Mouse (Mus musculus) MEL (cell line): ENCODE measurements around the gene Sh3glb2. TPM values are rescaled to one million over a fixed set of nuclear protein-coding genes. Genes with fewer than 3 reads are reported as not detected.

ENCODE experiments used
- DNase-seq: peaks from one replicate; pipeline ENCODE4 v3.0.0; 2011; ENCODE audit warnings: low read depth, low spot score
- H3K27ac ChIP-seq: 2 replicates; pipeline ENCODE4 v1.5.1; 2012; ENCODE audit warnings: low read depth, mild to moderate bottlenecking, control low read depth, low read length, moderate library complexity; ENCODE audit not compliant: control insufficient read depth
- H3K27me3 ChIP-seq, 2 experiments: fragments of 150-350 bp in 1 of 2; sonication (generic) in 1 of 2; 2 replicates each; pipeline ENCODE4 v1.6.1; 2012; ENCODE audit warnings: low read length in 2 of 2, mild to moderate bottlenecking in 2 of 2, improper control_type of control experiment in 1 of 2, moderate library complexity in 1 of 2; ENCODE audit not compliant: insufficient read depth in 2 of 2, control insufficient read depth in 1 of 2
- H3K36me3 ChIP-seq, 2 experiments: 2 replicates each; pipeline ENCODE4 v1.6.1; 2012 to 2014; ENCODE audit warnings: low read length in 2 of 2, improper control_type of control experiment in 1 of 2, inconsistent platforms in 1 of 2, mild to moderate bottlenecking in 1 of 2; ENCODE audit not compliant: insufficient read depth in 2 of 2, control insufficient read depth in 1 of 2
- H3K4me1 ChIP-seq, 2 experiments: fragments of 150-350 bp in 1 of 2; sonication (generic) in 1 of 2; 2 replicates each; pipeline ENCODE4 v1.6.1; 2012; ENCODE audit warnings: low read length in 2 of 2, improper control_type of control experiment in 1 of 2, mild to moderate bottlenecking in 1 of 2; ENCODE audit not compliant: insufficient read depth in 2 of 2, control insufficient read depth in 1 of 2
- H3K4me3 ChIP-seq, 2 experiments: fragments of 150-350 bp in 1 of 2; sonication (generic) in 1 of 2; 2 replicates each; pipeline ENCODE4 v1.5.1; 2012; ENCODE audit warnings: low read depth in 2 of 2, low read length in 2 of 2, mild to moderate bottlenecking in 2 of 2, moderate library complexity in 2 of 2, control low read depth in 1 of 2, improper control_type of control experiment in 1 of 2; ENCODE audit not compliant: control insufficient read depth in 1 of 2, insufficient read depth in 1 of 2
- H3K79me2 ChIP-seq: 2 replicates; pipeline ENCODE4 v1.6.1; 2012; ENCODE audit warnings: mild to moderate bottlenecking, low read length, moderate library complexity; ENCODE audit not compliant: control insufficient read depth, poor library complexity, insufficient read depth
- H3K9ac ChIP-seq: 2 replicates; pipeline ENCODE4 v1.6.1; 2012; ENCODE audit warnings: low read depth, mild to moderate bottlenecking, control low read depth, low read length, moderate library complexity; ENCODE audit not compliant: control insufficient read depth, poor library complexity, severe bottlenecking
- H3K9me3 ChIP-seq: fragments of 150-350 bp; sonication (generic); replicated peaks from 2 replicates; pipeline ENCODE4 v1.6.1; 2012; ENCODE audit warnings: mild to moderate bottlenecking, low read length, improper control_type of control experiment, moderate library complexity; ENCODE audit not compliant: insufficient read depth
- BHLHE40 ChIP-seq: IDR thresholded peaks from 2 replicates; pipeline ENCODE4 v1.6.1; 2012; ENCODE audit warnings: low read depth, mild to moderate bottlenecking, inconsistent platforms, low read length, improper control_type of control experiment, borderline replicate concordance
- CTCF ChIP-seq, 3 experiments: IDR thresholded peaks in 2 of 3; conservative IDR thresholded peaks in 1 of 3; 2 replicates each; pipeline ENCODE4 v1.5.1; 2011 to 2012; ENCODE audit warnings: low read length in 3 of 3, low read depth in 2 of 3, mild to moderate bottlenecking in 2 of 3, improper control_type of control experiment in 1 of 3, inconsistent platforms in 1 of 3, mixed read lengths in 1 of 3, moderate library complexity in 1 of 3; ENCODE audit not compliant: control insufficient read depth in 1 of 3, insufficient read depth in 1 of 3, poor library complexity in 1 of 3, severe bottlenecking in 1 of 3
- E2F4 ChIP-seq: IDR thresholded peaks from 2 replicates; pipeline ENCODE4 v1.6.1; 2011; ENCODE audit warnings: low read depth, low read length, improper control_type of control experiment, borderline replicate concordance
- EP300 ChIP-seq, 2 experiments: IDR thresholded peaks; 2 replicates each; pipeline ENCODE4 v1.6.1; 2011; ENCODE audit warnings: improper control_type of control experiment in 2 of 2, low read length in 2 of 2, low read depth in 1 of 2, mild to moderate bottlenecking in 1 of 2
- ETS1 ChIP-seq: IDR thresholded peaks from 2 replicates; pipeline ENCODE4 v1.6.1; 2012; ENCODE audit warnings: low read depth, mild to moderate bottlenecking, inconsistent platforms, low read length, improper control_type of control experiment, moderate library complexity
- HCFC1 ChIP-seq: IDR thresholded peaks from 2 replicates; pipeline ENCODE4 v1.6.1; 2012; ENCODE audit warnings: low read depth, mild to moderate bottlenecking, inconsistent platforms, low read length, improper control_type of control experiment, moderate library complexity
- KAT2A ChIP-seq: conservative IDR thresholded peaks from 2 replicates; pipeline ENCODE4 v1.6.1; 2012; ENCODE audit warnings: low read depth, low read length, improper control_type of control experiment, inconsistent platforms
- MAX ChIP-seq: IDR thresholded peaks from 2 replicates; pipeline ENCODE4 v1.6.1; 2011; ENCODE audit warnings: low read length, improper control_type of control experiment
- MAZ ChIP-seq: IDR thresholded peaks from 2 replicates; pipeline ENCODE4 v1.6.1; 2012; ENCODE audit warnings: low read depth, mild to moderate bottlenecking, inconsistent platforms, low read length, improper control_type of control experiment
- MYB ChIP-seq: IDR thresholded peaks from 2 replicates; pipeline ENCODE4 v1.6.1; 2011; ENCODE audit warnings: mild to moderate bottlenecking, low read depth, low read length, improper control_type of control experiment
- NELFE ChIP-seq: IDR thresholded peaks from 2 replicates; pipeline ENCODE4 v1.6.1; 2011; ENCODE audit warnings: low read depth, low read length, improper control_type of control experiment
- POLR2A ChIP-seq, 2 experiments: IDR thresholded peaks; 2 replicates each; pipeline ENCODE4 v1.6.1; 2011 to 2012; ENCODE audit warnings: low read length in 2 of 2, mild to moderate bottlenecking in 2 of 2, control low read depth in 1 of 2, improper control_type of control experiment in 1 of 2, low read depth in 1 of 2, moderate library complexity in 1 of 2; ENCODE audit not compliant: control insufficient read depth in 1 of 2, insufficient read depth in 1 of 2, poor library complexity in 1 of 2
- RAD21 ChIP-seq: IDR thresholded peaks from 2 replicates; pipeline ENCODE4 v1.6.1; 2011; ENCODE audit warnings: mild to moderate bottlenecking, low read depth, low read length, improper control_type of control experiment
- SIN3A ChIP-seq: IDR thresholded peaks from 2 replicates; pipeline ENCODE4 v1.6.1; 2012; ENCODE audit warnings: low read length, improper control_type of control experiment, inconsistent platforms
- TAL1 ChIP-seq: IDR thresholded peaks from 2 replicates; pipeline ENCODE4 v1.6.1; 2012; ENCODE audit warnings: mild to moderate bottlenecking, inconsistent platforms, low read length, moderate library complexity, mixed read lengths
- TBP ChIP-seq: IDR thresholded peaks from 2 replicates; pipeline ENCODE4 v1.8.0; 2011; ENCODE audit warnings: low read depth, low read length, improper control_type of control experiment
- TCF12 ChIP-seq: IDR thresholded peaks from 2 replicates; pipeline ENCODE4 v1.6.1; 2014; ENCODE audit warnings: low read depth, mild to moderate bottlenecking, inconsistent platforms, low read length, improper control_type of control experiment, moderate library complexity
- USF1 ChIP-seq: IDR thresholded peaks from 2 replicates; pipeline ENCODE4 v1.6.1; 2014; ENCODE audit warnings: low read depth, mild to moderate bottlenecking, inconsistent platforms, low read length, improper control_type of control experiment, moderate library complexity
- ZC3H11A ChIP-seq: IDR thresholded peaks from 2 replicates; pipeline ENCODE4 v1.6.1; 2012; ENCODE audit warnings: low read depth, mild to moderate bottlenecking, inconsistent platforms, low read length, improper control_type of control experiment
- ZKSCAN1 ChIP-seq: IDR thresholded peaks from 2 replicates; pipeline ENCODE4 v1.6.1; 2012; ENCODE audit warnings: low read depth, mild to moderate bottlenecking, inconsistent platforms, low read length, improper control_type of control experiment, moderate library complexity
- ZNF384 ChIP-seq: IDR thresholded peaks from 2 replicates; pipeline ENCODE4 v1.6.1; 2012; ENCODE audit warnings: low read depth, mild to moderate bottlenecking, inconsistent platforms, low read length, improper control_type of control experiment
- polyA plus RNA-seq, 2 experiments: library from polyadenylated mRNA; stranded (reverse) in 1 of 2; unstranded in 1 of 2; fragments of >175 nt in 1 of 2; fragments of >200 nt in 1 of 2; gene quantifications; 2 replicates each; pipeline versions ENCODE4 v1.2.1 to v1.2.4; 2012; ENCODE audit warnings: low replicate concordance in 2 of 2, low read depth in 1 of 2; ENCODE audit not compliant: insufficient read length in 2 of 2, insufficient read depth in 1 of 2, missing spikeins in 1 of 2
- total RNA-seq: library from RNA; depleted of rRNA; stranded (reverse); fragments of 300-350 nt; gene quantifications from 2 replicates; pipeline ENCODE4 v1.2.3, GENCODE M21; 2012

The Sh3glb2 gene
- total and polyA plus RNA-seq, 3 experiments: 48.0 to 60.1 TPM; not detected in 1

- no peak for DNase-seq
- no peak overlapping the region for H3K9ac ChIP-seq
- peaks cover 0 to 3% of the 10 kb centered on the region in 2 experiments; a peak in 3 of 4 replicates for H3K36me3 ChIP-seq
- TF ChIP-seq TCF12 (no peak), CTCF (IDR thresholded peaks at IDR 0.05 in 2 of 3, conservative IDR thresholded peaks at IDR 0.05 in 1 of 3; ENCODE audit: control insufficient read depth in 1 of 3, insufficient read depth in 1 of 3, low read depth in 2 of 3, low read length in 3 of 3, poor library complexity in 1 of 3, severe bottlenecking in 1 of 3) (no peak), TAL1 (no peak), ZC3H11A (no peak), RAD21 (no peak), ZNF384 (no peak), SIN3A (no peak), ETS1 (no peak), HCFC1 (no peak), TBP (no peak), NELFE (no peak)
- peaks cover 0 to 3% of the 10 kb centered on the region in 2 experiments; a peak in 1 of 4 replicates for H3K4me1 ChIP-seq
- peaks cover 11% of the 10 kb centered on the region for H3K79me2 ChIP-seq
- no peaks in the 10 kb centered on the region for H3K27me3 ChIP-seq
- H3K9me3 ChIP-seq: no peaks in the 10 kb centered on the region
- no peak overlapping the region for H3K27ac ChIP-seq
- H3K4me3 ChIP-seq: no peak overlapping the region
Measured at GRCm38 (mm10) chr2:30396246-30396645, 37.1 kb upstream of the Sh3glb2 start.

DNA sequence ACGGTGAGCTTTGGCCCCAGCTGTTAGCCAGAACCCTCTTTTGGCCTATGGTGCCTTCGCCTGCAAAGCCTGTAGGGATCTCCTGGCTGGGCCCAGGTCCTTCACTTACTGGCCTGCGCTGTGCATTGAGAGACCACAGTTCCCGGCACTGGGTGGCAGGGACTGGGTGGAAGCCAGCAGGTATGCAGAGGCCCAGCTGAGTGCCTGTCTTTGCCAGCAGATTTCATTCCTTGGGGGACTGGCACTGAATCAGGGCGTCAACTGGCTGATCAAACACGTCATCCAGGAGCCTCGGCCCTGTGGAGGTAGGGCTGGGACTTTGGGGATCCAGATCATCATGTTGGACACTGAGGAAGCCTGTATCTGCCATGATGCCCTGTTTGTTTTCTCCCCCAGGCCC, 36.6 kb upstream of the Sh3glb2 start:
- Histone ChIP-seq H3K36me3 (peaks cover 0 to 3% of the 10 kb centered on the region in 2 experiments; a peak in 3 of 4 replicates), H3K9me3 (no peaks in the 10 kb centered on the region)

GRCm38 (mm10) chr2:30393370-30393656, 34.2 kb upstream of the Sh3glb2 start:
- DNase-seq: no peak
- no peak overlapping the region for H3K27ac ChIP-seq
- H3K9ac ChIP-seq: peak overlapping the region; percentile 89
- peaks cover 11% of the 10 kb centered on the region for H3K79me2 ChIP-seq
- H3K4me3 ChIP-seq: peak overlapping the region; percentile 77 to 83
- peaks cover 0 to 6% of the 10 kb centered on the region in 2 experiments; a peak in 2 of 4 replicates for H3K4me1 ChIP-seq
- H3K36me3 ChIP-seq: peaks cover 0 to 3% of the 10 kb centered on the region in 2 experiments; a peak in 2 of 4 replicates
- H3K27me3 ChIP-seq: no peaks in the 10 kb centered on the region
- no peak for TF ChIP-seq BHLHE40
- TF ChIP-seq ZNF384: no peak
- no peak for TF ChIP-seq MAX
- TF ChIP-seq EP300 (IDR thresholded peaks at IDR 0.05; ENCODE audit: low read depth in 1 of 2, low read length in 2 of 2): no peak
- TF ChIP-seq USF1: no peak
- TF ChIP-seq TAL1: no peak
- no peak for TF ChIP-seq KAT2A
- TF ChIP-seq MAZ: no peak
- TF ChIP-seq MYB: no peak
- no peak for TF ChIP-seq E2F4
- TF ChIP-seq CTCF (IDR thresholded peaks at IDR 0.05 in 2 of 3, conservative IDR thresholded peaks at IDR 0.05 in 1 of 3; ENCODE audit: control insufficient read depth in 1 of 3, insufficient read depth in 1 of 3, low read depth in 2 of 3, low read length in 3 of 3, poor library complexity in 1 of 3, severe bottlenecking in 1 of 3): no peak
- TF ChIP-seq POLR2A (IDR thresholded peaks at IDR 0.05; ENCODE audit: control insufficient read depth in 1 of 2, insufficient read depth in 1 of 2, low read depth in 1 of 2, low read length in 2 of 2, poor library complexity in 1 of 2): no peak
- TF ChIP-seq, all 39 proteins: peak for 0
- H3K9me3 ChIP-seq: no peaks in the 10 kb centered on the region

More for the DNA sequence above, 36.6 kb upstream of the Sh3glb2 start:
- Histone ChIP-seq H3K4me1 (peaks cover 0 to 4% of the 10 kb centered on the region in 2 experiments; a peak in 2 of 4 replicates), H3K4me3 (no peak overlapping the region), H3K27me3 (no peaks in the 10 kb centered on the region), H3K9ac (no peak overlapping the region), H3K79me2 (peaks cover 11% of the 10 kb centered on the region), H3K27ac (no peak overlapping the region)
- DNase-seq: no peak
- TF ChIP-seq ZKSCAN1: no peak
